Mouse (Mus musculus) G1E (cell line): ENCODE measurements around the gene Zbtb22.
"Not testable (repeated sequence)": the region's sequence is repeated elsewhere in the genome, so short reads cannot be mapped to it uniquely, and the experiment has no call there.

ENCODE experiments used
- CTCF ChIP-seq: IDR thresholded peaks from 2 replicates; pipeline ENCODE4 v1.5.1; 2012; ENCODE audit warnings: low read depth, low read length, inconsistent platforms, mixed read lengths
- GATA1 ChIP-seq: IDR thresholded peaks from 2 replicates; pipeline ENCODE4 v1.6.1; 2012; ENCODE audit warnings: borderline replicate concordance, low read length, inconsistent platforms, mixed read lengths
- GATA2 ChIP-seq: IDR thresholded peaks from 2 replicates; pipeline ENCODE4 v1.6.1; 2012; ENCODE audit warnings: low read depth, low read length, inconsistent platforms, borderline replicate concordance
- POLR2AphosphoS5 ChIP-seq: IDR thresholded peaks from 2 replicates; pipeline ENCODE4 v1.6.1; 2012; ENCODE audit warnings: low read depth, low read length, inconsistent platforms; ENCODE audit not compliant: insufficient replicate concordance
- TAL1 ChIP-seq: conservative IDR thresholded peaks from 2 replicates; pipeline ENCODE4 v1.6.1; 2012; ENCODE audit warnings: low read depth, low read length, inconsistent platforms, mixed read lengths

GRCm38 (mm10) chr17:33875797-33876196 is 39.9 kb upstream of the Zbtb22 start:
- TF ChIP-seq CTCF, GATA2, POLR2AphosphoS5, GATA1, TAL1: not testable (repeated sequence)
